Mouse (Mus musculus) gastrocnemius, adult 18-20 months (tissue): ENCODE results near the gene Sertad2. TPM values are rescaled to one million over a fixed set of nuclear protein-coding genes. Genes with fewer than 3 reads are reported as not detected.

ENCODE experiments used
- DNase-seq: peaks from one replicate; pipeline ENCODE4 v3.0.0; 2021; ENCODE audit warnings: low spot score
- total RNA-seq, 2 experiments: library from RNA; stranded (reverse); gene quantifications; 2 replicates each; pipeline ENCODE4 v1.2.3; 2021

Sertad2 gene
- total RNA-seq, 2 experiments from 2014 or later, result 12.4 to 12.8 TPM

DNA sequence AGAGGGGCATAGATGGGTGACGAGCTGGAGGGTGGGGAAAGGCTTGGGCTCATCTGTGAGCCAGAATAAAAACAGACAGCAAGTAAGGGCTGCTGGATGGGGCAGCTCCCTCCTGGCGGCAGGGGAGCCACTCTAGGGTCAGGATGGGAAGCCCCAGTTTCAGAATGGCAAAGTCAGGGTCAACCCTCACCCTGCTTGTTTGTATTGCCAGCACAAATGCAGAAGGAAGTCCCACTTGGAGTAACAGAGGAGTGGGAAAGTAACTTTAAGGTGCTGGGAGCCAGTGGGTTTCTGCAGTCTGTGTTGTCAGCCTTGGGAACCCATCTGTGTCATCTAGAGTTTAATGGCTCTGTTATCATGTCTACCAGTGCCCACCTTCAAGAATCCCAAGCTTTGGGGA, 136.3 kb downstream of the Sertad2 start:
- no peak for DNase-seq

DNA sequence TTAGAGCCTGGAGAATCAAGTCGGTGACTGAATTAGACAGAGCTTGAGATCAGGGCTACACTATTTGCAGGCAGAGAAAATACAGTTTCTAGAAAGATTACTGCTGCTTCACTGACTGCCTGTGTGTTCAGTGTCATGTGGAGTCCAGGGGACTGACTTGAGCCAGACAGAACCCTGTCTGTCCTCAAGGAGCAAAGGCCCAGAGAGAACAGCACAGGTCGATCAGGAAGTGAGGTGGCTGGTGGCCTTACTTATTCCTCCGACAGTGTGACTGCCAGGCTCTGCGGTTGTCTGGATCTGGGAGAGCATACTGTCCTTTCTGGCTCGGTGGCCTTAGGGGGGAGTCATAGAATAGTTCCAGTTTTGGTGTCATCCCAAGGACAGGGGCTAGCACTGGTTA, 137.7 kb downstream of the Sertad2 start:
- DNase-seq, result no peak

DNA sequence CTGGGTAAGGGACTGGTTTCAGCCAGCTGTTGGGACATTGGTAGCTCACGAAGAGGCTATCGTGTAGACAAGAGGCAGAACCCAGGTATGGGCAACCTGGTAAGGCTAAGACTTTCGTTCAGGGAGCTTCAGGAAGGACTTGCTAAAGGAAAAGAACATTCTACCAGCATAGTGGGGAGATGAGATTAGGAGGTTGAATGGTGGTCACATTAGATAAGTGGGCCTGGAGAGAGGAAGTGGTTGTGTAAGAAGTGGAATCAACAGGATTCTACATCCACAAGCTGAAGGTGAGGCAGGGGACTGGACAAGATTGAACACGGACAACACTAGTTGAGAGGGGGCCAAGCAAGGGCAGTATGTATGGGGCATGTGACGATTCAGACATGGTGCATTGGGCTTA, 138.6 kb downstream of the Sertad2 start:
- DNase-seq, result no peak

DNA sequence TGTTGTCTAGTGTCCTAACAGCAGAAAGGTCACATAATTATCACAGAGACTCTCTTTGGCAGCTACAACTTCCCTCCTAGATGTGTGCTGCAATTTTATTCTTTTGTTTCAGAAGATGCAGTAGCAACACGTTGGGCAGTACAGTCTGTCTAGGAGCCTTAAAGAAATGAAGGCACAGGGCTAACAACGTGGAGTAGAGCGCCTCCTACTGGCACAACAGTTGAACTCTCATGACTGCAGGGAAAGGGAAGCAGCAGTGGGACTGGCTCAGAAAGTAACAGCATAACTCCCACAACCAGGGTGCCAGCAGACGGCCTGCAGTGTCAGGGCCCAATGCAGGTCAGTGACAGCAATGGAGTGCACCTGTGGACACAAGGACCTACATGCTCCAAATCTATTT, 147.9 kb downstream of the Sertad2 start:
- peak; percentile 63 for DNase-seq

Other genes starting within 250 kb of the Sertad2 start
- under 1 TPM; 0.46 to 0.83 TPM for gene Slc1a4, start 210.5 kb upstream of the Sertad2 start, total RNA-seq
- 10 to 100 TPM; 18.1 to 22.2 TPM for gene Aftph, start 198.3 kb downstream of the Sertad2 start, total RNA-seq